Mouse (Mus musculus) kidney, postnatal 0 days (tissue): Measurements from ENCODE around the gene Tmem40. TPM values are rescaled to one million over a fixed set of nuclear protein-coding genes. Genes with fewer than 3 reads are reported as not detected.

Experiments used
- ATAC-seq: fragments of 200-750 bp; cut with Nextera tagmentation; replicated peaks from 2 replicates; pipeline ENCODE4 v1.8.0; 2017; ENCODE audit warnings: low read depth, moderate number of reproducible peaks, moderate TSS enrichment, moderate library complexity; ENCODE audit not compliant: low FRiP score
- DNase-seq: peaks from one replicate; pipeline ENCODE4 v3.0.0-alpha.2; 2016; ENCODE audit warnings: low spot score
- H3K27ac ChIP-seq: fragments of 300-500 bp; sonication (generic); 2 replicates; pipeline ENCODE4 v1.5.1; 2014; ENCODE audit warnings: mild to moderate bottlenecking
- H3K27me3 ChIP-seq: fragments of 300-500 bp; sonication (generic); 2 replicates; pipeline ENCODE4 v1.6.1; 2014; ENCODE audit warnings: low read length, mixed read lengths; ENCODE audit not compliant: insufficient read depth
- H3K36me3 ChIP-seq: fragments of 300-500 bp; sonication (generic); 2 replicates; pipeline ENCODE4 v1.6.1; 2014; ENCODE audit warnings: low read length, mixed read lengths; ENCODE audit not compliant: insufficient read depth
- H3K4me1 ChIP-seq: fragments of 300-500 bp; sonication (generic); replicated peaks from 2 replicates; pipeline ENCODE4 v1.6.1; 2014; ENCODE audit warnings: antibody characterized with exemption, low read length, mixed read lengths; ENCODE audit not compliant: insufficient read depth
- H3K4me2 ChIP-seq: fragments of 300-500 bp; sonication (generic); 2 replicates; pipeline ENCODE4 v1.6.1; 2014; ENCODE audit warnings: mild to moderate bottlenecking, low read length, moderate library complexity, mixed read lengths
- H3K4me3 ChIP-seq: fragments of 300-500 bp; sonication (generic); replicated peaks from 2 replicates; pipeline ENCODE4 v1.5.1; 2014; ENCODE audit warnings: low read depth, low read length
- H3K9ac ChIP-seq: fragments of 300-500 bp; sonication (generic); 2 replicates; pipeline ENCODE4 v1.6.1; 2014; ENCODE audit warnings: low read depth, low read length
- H3K9me3 ChIP-seq: fragments of 300-500 bp; sonication (generic); replicated peaks from 2 replicates; pipeline ENCODE4 v1.6.1; 2016; ENCODE audit warnings: low read length, inconsistent platforms, mixed read lengths
- CTCF ChIP-seq: IDR thresholded peaks from 2 replicates; pipeline ENCODE4 v1.5.1; 2016; ENCODE audit warnings: antibody characterized with exemption, low read depth, mild to moderate bottlenecking, moderate library complexity
- WGBS: fragments of 180-500 bp; shearing (Covaris S2); extraction: QIAGEN DNeasy Blood & Tissue Kit; methylation state at CpG from one replicate; pipeline ENCODE4 v1.1.7; 2014; 5-methylcytosine and 5-hydroxymethylcytosine counted together
- polyA plus RNA-seq: library from polyadenylated mRNA; unstranded; fragments of >200 nt; fragmentation: Nextera tagmentation; extraction: Ambion mirVana; gene quantifications from 2 replicates; pipeline ENCODE4 v1.2.1, GENCODE M21; 2015

The Tmem40 gene
- polyA plus RNA-seq, 1 experiment from 2014 or later: 1.8 TPM

DNA sequence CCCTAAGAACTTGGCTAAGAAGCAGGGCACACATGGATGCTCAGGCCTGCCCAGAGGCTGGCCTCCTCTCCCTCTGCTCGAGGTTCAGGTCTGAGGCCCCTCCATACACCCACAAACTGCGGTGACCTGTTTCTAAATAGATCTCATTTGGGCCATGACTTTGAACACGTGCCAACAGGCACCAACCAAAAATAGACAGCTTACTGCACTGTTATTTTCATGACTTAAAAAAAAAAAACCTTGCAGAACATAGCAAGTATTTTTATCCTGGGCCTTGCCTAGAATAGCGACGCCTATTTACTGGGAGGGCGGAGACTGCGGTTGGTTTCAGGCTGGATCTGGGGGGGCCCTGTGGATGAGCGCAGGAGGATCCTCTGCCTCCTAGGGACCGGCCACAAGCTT lies 67.8 kb downstream of the Tmem40 start:
- H3K36me3 ChIP-seq: no peaks in the 10 kb centered on the region
- H3K4me1 ChIP-seq: no peaks in the 10 kb centered on the region
- H3K9me3 ChIP-seq: no peaks in the 10 kb centered on the region
- ATAC-seq (no peak), DNase-seq (peak; percentile 25)
- H3K27ac ChIP-seq: 0 out of 2 replicates have a peak overlapping the region, but pooled peaks have one; percentile 19
- H3K27me3 ChIP-seq: no peaks in the 10 kb centered on the region
- H3K9ac ChIP-seq: no peak overlapping the region
- H3K4me2 ChIP-seq: no peak overlapping the region
- TF ChIP-seq CTCF: no peak
- WGBS: 50% methylated on average over 9 of the region's 9 CpGs
- no peak overlapping the region for H3K4me3 ChIP-seq

- Histone ChIP-seq H3K4me1 (no peaks in the 10 kb centered on the region), H3K9me3 (no peaks in the 10 kb centered on the region), H3K36me3 (no peaks in the 10 kb centered on the region), H3K9ac (no peak overlapping the region), H3K4me2 (no peak overlapping the region), H3K4me3 (no peak overlapping the region), H3K27me3 (no peaks in the 10 kb centered on the region), H3K27ac (peak overlapping the region; percentile 47; the same call in 1 of the 2 replicates)
- peak; percentile 23 for DNase-seq
- WGBS: 67% methylated on average over 5 of the region's 5 CpGs
- ATAC-seq: no peak
- TF ChIP-seq CTCF: peak; percentile 59
These were observed 69.1 kb downstream of the Tmem40 start for GRCm38 (mm10) chr6:115692963-115693730.

DNA sequence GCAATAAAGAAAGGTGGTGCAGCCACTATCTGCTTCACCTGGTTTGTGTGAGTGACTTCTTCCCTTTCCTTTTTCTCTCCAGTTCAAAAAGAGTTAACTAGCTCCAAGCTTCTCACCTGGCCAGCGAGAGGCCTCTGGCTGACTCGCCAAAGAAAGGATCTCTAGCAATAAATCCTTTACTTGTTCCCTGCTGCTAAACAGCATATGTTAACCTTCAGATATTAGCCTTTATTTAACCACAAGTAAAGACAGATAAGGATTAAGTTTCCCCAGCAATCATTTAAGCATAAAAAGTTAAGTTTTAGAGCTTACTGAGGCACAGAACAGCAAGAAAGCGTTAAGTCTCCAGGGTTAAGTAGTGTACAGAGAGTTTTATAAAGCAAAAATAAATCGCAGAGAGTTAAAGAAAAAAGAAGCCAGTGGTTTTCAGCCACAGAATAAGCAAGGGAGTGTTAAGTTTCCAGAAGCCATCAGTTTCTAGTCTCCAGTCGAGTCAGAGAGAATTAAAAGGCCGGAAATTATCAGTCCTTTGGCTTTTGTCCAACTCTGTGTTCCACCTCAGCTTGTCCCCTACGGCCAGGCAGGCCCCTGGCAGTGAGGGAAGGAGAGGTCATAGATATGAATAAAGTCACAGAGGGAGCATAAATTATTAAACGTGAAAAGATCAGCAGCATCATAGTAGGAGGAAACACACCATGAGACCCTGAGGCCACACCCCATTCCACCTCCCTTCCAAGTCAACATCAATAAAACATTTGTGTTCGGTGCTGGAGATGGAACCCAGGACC lies 69.9 kb downstream of the Tmem40 start:
- Histone ChIP-seq H3K9ac (no peak overlapping the region), H3K9me3 (no peaks in the 10 kb centered on the region), H3K4me3 (no peak overlapping the region), H3K27me3 (no peaks in the 10 kb centered on the region), H3K4me2 (no peak overlapping the region), H3K36me3 (no peaks in the 10 kb centered on the region), H3K4me1 (no peaks in the 10 kb centered on the region), H3K27ac (peak overlapping the region; percentile 47)
- DNase-seq: peak; percentile 51
- no peak for TF ChIP-seq CTCF
- WGBS: 30% methylated on average over 9 of the region's 9 CpGs
- no peak; the same call in 1 of the 2 replicates for ATAC-seq

GRCm38 (mm10) chr6:115690105-115690504 lies 72.1 kb downstream of the Tmem40 start:
- Histone ChIP-seq H3K9me3 (0 out of 2 replicates have a peak, but pooled peaks cover 4% of the 10 kb centered on the region), H3K36me3 (no peaks in the 10 kb centered on the region), H3K4me3 (no peak overlapping the region), H3K9ac (no peak overlapping the region), H3K27ac (no peak overlapping the region), H3K27me3 (no peaks in the 10 kb centered on the region), H3K4me1 (no peaks in the 10 kb centered on the region), H3K4me2 (no peak overlapping the region)
- ATAC-seq (no peak), DNase-seq (no peak)
- WGBS: 92% methylated on average over 4 of the region's 4 CpGs
- no peak for TF ChIP-seq CTCF

DNA sequence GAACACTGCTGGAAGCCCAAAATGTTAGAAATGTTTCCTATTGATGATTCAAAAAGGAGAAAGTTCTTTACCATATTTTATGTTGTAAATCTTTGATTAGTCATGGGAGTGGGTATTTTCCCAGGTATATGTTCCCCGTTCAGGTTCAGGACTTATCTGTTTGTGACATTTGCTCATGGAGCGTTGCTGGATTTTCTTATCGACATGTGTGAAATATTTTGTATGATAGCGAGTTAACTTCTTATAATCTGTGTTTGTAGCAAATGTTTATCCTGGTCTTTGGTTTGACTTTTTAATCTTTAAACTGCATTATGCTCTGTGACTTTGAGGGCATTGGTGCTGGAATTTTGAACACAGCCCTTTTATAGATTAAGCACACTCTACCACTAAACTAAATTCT lies 73.6 kb downstream of the Tmem40 start:
- Histone ChIP-seq H3K27ac (no peak overlapping the region), H3K9ac (no peak overlapping the region), H3K9me3 (0 out of 2 replicates have a peak, but pooled peaks cover 4% of the 10 kb centered on the region), H3K4me2 (no peak overlapping the region), H3K4me3 (no peak overlapping the region), H3K36me3 (no peaks in the 10 kb centered on the region), H3K27me3 (no peaks in the 10 kb centered on the region), H3K4me1 (no peaks in the 10 kb centered on the region)
- DNase-seq: no peak
- TF ChIP-seq CTCF: no peak
- 87% methylated on average over 4 of the region's 4 CpGs for WGBS
- ATAC-seq: no peak

DNA sequence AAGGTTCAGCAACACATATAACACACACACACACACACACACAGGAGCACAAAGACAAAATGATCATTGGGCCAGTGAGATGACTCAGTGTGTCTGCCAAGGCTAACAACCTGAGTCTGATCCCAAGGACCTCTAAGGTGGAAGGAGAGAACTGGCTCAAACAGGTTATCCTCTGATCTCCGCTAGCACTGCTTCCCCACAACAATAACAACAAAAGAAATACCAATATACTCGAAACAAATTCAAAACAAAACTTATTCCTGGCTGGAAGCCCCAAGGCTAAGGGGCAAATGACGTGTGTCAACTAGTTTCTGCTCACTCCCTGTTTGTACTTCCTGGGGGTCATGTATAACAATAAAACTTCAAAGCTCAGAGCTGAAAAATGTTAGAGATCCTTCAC lies 74.5 kb downstream of the Tmem40 start:
- WGBS: 49% methylated on average over 3 of the region's 3 CpGs

More for the DNA sequence above, 74.5 kb downstream of the Tmem40 start:
- TF ChIP-seq CTCF: no peak
- no peak overlapping the region for H3K4me3 ChIP-seq
- H3K27me3 ChIP-seq: no peaks in the 10 kb centered on the region
- no peaks in the 10 kb centered on the region for H3K4me1 ChIP-seq
- DNase-seq: no peak
- no peak overlapping the region for H3K4me2 ChIP-seq
- H3K36me3 ChIP-seq: no peaks in the 10 kb centered on the region
- no peak overlapping the region for H3K9ac ChIP-seq
- no peak overlapping the region for H3K27ac ChIP-seq
- 0 out of 2 replicates have a peak, but pooled peaks cover 4% of the 10 kb centered on the region for H3K9me3 ChIP-seq
- no peak for ATAC-seq
